Mouse (Mus musculus): ENCODE results near the gene Gm10392.

DNA sequence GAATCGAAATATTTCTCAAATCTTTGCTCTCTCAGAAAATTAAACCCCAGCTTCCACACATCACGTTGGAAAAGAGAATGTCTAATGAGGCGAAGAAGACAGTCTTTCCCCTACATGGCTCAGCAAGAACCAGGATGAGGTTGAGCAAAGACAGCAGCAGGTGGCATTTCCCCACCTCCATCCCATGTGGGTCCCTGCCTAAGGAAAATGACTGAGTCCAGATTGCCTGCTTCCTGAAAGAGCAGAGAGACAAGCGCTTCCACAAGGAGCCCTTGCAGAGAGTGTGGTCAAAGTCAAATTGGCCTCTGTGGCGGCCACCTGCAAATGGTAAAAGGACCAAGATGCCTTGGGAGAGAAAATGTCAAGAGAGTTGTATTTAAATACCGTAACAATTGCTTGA lies 28.5 kb downstream of the Gm10392 start:
- no peak for TF ChIP-seq CTCF (IDR thresholded peaks at IDR 0.05; ENCODE audit: low read depth)
- no peak for TF ChIP-seq EP300 (IDR thresholded peaks at IDR 0.05; ENCODE audit: low read depth)
